Mouse (Mus musculus) hindbrain, embryonic 14.5 days (tissue): ENCODE data around the gene Peli2. TPM values are rescaled to one million over a fixed set of nuclear protein-coding genes. Genes with fewer than 3 reads are reported as not detected.
A peak's percentile ranks its signal among the peaks of the same experiment; 100 is the strongest.

Experiments used
- ATAC-seq: fragments of 200-750 bp; cut with Nextera tagmentation; 2 replicates; pipeline ENCODE4 v1.8.0; 2017; ENCODE audit warnings: moderate number of reproducible peaks, mild to moderate bottlenecking, moderate TSS enrichment, moderate library complexity; ENCODE audit not compliant: low FRiP score
- DNase-seq: peaks from one replicate; pipeline ENCODE4 v3.0.0-alpha.2; 2015; ENCODE audit warnings: low spot score
- H3K27ac ChIP-seq: fragments of 300-500 bp; sonication (generic); 2 replicates; pipeline ENCODE4 v1.5.1; 2014; ENCODE audit warnings: mild to moderate bottlenecking, moderate library complexity
- H3K27me3 ChIP-seq: fragments of 300-500 bp; sonication (generic); 2 replicates; pipeline ENCODE4 v1.6.1; 2014; ENCODE audit warnings: mild to moderate bottlenecking, low read length, mixed read lengths; ENCODE audit not compliant: control insufficient read depth, insufficient read depth
- H3K36me3 ChIP-seq: fragments of 300-500 bp; sonication (generic); replicated peaks from 2 replicates; pipeline ENCODE4 v1.6.1; 2014; ENCODE audit not compliant: control insufficient read depth, insufficient read depth
- H3K4me1 ChIP-seq: fragments of 300-500 bp; sonication (generic); replicated peaks from 2 replicates; pipeline ENCODE4 v1.6.1; 2014; ENCODE audit warnings: antibody characterized with exemption, low read length, mixed read lengths; ENCODE audit not compliant: control insufficient read depth, insufficient read depth
- H3K4me2 ChIP-seq: fragments of 300-500 bp; sonication (generic); replicated peaks from 2 replicates; pipeline ENCODE4 v1.6.1; 2014; ENCODE audit warnings: mild to moderate bottlenecking, moderate library complexity
- H3K4me3 ChIP-seq: fragments of 300-500 bp; sonication (generic); replicated peaks from 2 replicates; pipeline ENCODE4 v1.5.1; 2014; ENCODE audit warnings: mild to moderate bottlenecking, low read length
- H3K9ac ChIP-seq: fragments of 300-500 bp; sonication (generic); 2 replicates; pipeline ENCODE4 v1.6.1; 2014
- H3K9me3 ChIP-seq: fragments of 300-500 bp; sonication (generic); 2 replicates; pipeline ENCODE4 v1.6.1; 2016; ENCODE audit warnings: low read length; ENCODE audit not compliant: control insufficient read depth
- WGBS: fragments of 180-500 bp; shearing (Covaris S2); extraction: QIAGEN DNeasy Blood & Tissue Kit; methylation state at CpG from one replicate; pipeline ENCODE4 v1.1.7; 2014; 5-methylcytosine and 5-hydroxymethylcytosine counted together
- polyA plus RNA-seq: library from polyadenylated mRNA; unstranded; fragments of >200 nt; fragmentation: Nextera tagmentation; extraction: Ambion mirVana; gene quantifications from 2 replicates; pipeline ENCODE4 v1.2.1, GENCODE M21; 2014

Peli2 gene
- polyA plus RNA-seq, 1 experiment from 2014 or later: 10.0 TPM

DNA sequence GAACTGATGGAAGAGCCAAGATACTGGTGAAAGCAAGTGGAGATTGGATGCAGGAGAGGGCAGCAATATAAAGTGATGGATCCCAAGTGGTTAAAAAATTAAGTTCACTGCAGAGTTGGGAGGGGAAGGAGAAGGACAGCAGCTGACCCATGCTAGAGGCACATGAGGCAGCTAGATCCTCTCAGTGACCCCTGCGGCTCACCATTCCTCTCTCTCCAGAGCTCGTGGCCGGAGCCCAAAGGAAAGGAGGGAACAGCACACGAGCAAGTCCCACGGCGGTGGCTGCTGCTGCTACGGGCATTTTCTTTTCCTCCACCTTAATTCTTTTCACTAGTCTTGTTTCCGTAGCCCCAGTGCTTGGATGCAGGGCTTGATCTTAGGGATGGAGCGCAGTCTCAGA is 89.5 kb downstream of the Peli2 start:
- Histone ChIP-seq H3K4me1 (peaks cover 22% of the 10 kb centered on the region), H3K27ac (no peak overlapping the region), H3K36me3 (no peaks in the 10 kb centered on the region), H3K9ac (no peak overlapping the region), H3K4me2 (no peak overlapping the region), H3K27me3 (no peaks in the 10 kb centered on the region), H3K9me3 (no peaks in the 10 kb centered on the region), H3K4me3 (no peak overlapping the region)
- ATAC-seq (no peak), DNase-seq (no peak)
- WGBS: 88% methylated on average over 7 of the region's 9 CpGs

DNA sequence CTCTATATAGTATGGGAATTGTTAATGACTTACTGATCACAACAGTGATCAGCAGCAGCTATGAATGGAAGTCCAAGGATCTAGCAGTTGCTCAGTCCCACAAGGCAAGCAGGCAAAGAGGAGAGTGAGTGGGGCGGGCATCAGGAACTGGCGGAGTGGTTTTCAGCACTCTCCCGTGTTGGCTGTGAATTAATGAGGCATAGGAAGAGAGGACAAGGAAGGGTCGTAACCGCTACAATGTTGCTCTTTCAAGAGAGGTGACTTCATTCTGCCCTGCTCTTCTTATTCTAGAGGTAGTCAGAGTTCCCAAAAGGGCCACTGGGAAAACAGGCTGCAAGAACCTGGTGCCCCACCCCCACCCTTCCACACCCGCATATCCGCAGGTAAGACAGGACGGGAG is 90.9 kb downstream of the Peli2 start:
- ATAC-seq (no peak), DNase-seq (no peak)
- no peaks in the 10 kb centered on the region for H3K27me3 ChIP-seq
- H3K9ac ChIP-seq: no peak overlapping the region
- H3K4me1 ChIP-seq: peaks cover 17% of the 10 kb centered on the region
- no peak overlapping the region for H3K4me3 ChIP-seq
- H3K4me2 ChIP-seq: no peak overlapping the region
- H3K27ac ChIP-seq: no peak overlapping the region
- H3K36me3 ChIP-seq: no peaks in the 10 kb centered on the region
- whole genome bisulfite sequencing: 69% methylated on average over 8 of the region's 8 CpGs
- H3K9me3 ChIP-seq: no peaks in the 10 kb centered on the region

DNA sequence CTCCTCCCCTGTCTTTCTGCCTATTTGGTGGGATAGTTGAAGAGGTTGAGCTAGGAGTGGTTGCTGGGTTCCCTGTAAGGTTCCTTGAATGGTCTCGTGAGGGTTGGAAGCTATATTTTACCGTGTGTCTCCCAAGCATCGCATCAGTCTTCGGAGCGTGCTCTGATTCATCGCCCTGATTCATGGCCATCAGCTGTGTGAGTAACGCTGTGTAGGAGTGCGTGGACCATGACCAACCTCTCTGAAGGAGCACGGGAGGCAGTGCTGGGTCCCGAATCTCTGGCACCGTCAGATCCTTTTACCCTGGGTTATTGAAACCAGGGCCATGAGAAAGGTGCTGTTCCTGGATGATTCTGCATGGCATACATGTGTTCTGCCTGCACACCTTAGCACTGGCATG is 92.2 kb downstream of the Peli2 start:
- Histone ChIP-seq H3K9ac (no peak overlapping the region), H3K36me3 (no peaks in the 10 kb centered on the region), H3K4me1 (peaks cover 4% of the 10 kb centered on the region; the same call in 1 of the 2 replicates), H3K4me2 (no peak overlapping the region), H3K27me3 (no peaks in the 10 kb centered on the region), H3K27ac (no peak overlapping the region), H3K9me3 (no peaks in the 10 kb centered on the region), H3K4me3 (no peak overlapping the region)
- ATAC-seq (no peak), DNase-seq (no peak)
- WGBS: 92% methylated on average over 11 of the region's 11 CpGs

GRCm38 (mm10) chr14:48213593-48213992 is 93.0 kb downstream of the Peli2 start:
- Histone ChIP-seq H3K36me3 (no peaks in the 10 kb centered on the region), H3K4me2 (no peak overlapping the region), H3K9ac (no peak overlapping the region), H3K9me3 (no peaks in the 10 kb centered on the region), H3K4me1 (no peaks in the 10 kb centered on the region), H3K4me3 (no peak overlapping the region), H3K27ac (no peak overlapping the region), H3K27me3 (no peaks in the 10 kb centered on the region)
- ATAC-seq (no peak), DNase-seq (no peak)
- 94% methylated on average over 15 of the region's 15 CpGs for WGBS

GRCm38 (mm10) chr14:48222051-48222450 is 101.4 kb downstream of the Peli2 start:
- no peaks in the 10 kb centered on the region for H3K36me3 ChIP-seq
- ATAC-seq (no peak), DNase-seq (no peak)
- no peak overlapping the region for H3K27ac ChIP-seq
- no peak overlapping the region for H3K9ac ChIP-seq
- no peaks in the 10 kb centered on the region for H3K27me3 ChIP-seq
- H3K4me3 ChIP-seq: no peak overlapping the region
- H3K4me2 ChIP-seq: no peak overlapping the region
- H3K4me1 ChIP-seq: peaks cover 15% of the 10 kb centered on the region
- H3K9me3 ChIP-seq: no peaks in the 10 kb centered on the region
- 85% methylated on average over 9 of the region's 9 CpGs for WGBS

GRCm38 (mm10) chr14:48222684-48223083 is 102.1 kb downstream of the Peli2 start:
- no peak overlapping the region for H3K4me2 ChIP-seq
- H3K27me3 ChIP-seq: no peaks in the 10 kb centered on the region
- H3K27ac ChIP-seq: no peak overlapping the region
- H3K9ac ChIP-seq: no peak overlapping the region
- no peaks in the 10 kb centered on the region for H3K36me3 ChIP-seq
- no peak for ATAC-seq
- no peak overlapping the region for H3K4me3 ChIP-seq
- 81% methylated on average over 9 of the region's 9 CpGs for WGBS
- DNase-seq: no peak
- peaks cover 15% of the 10 kb centered on the region for H3K4me1 ChIP-seq
- H3K9me3 ChIP-seq: no peaks in the 10 kb centered on the region

GRCm38 (mm10) chr14:48224203-48224602 is 103.6 kb downstream of the Peli2 start:
- WGBS: 82% methylated on average over 1 of the region's 1 CpGs
- DNase-seq (no peak), ATAC-seq (no peak)
- no peak overlapping the region for H3K27ac ChIP-seq
- no peaks in the 10 kb centered on the region for H3K9me3 ChIP-seq
- no peak overlapping the region for H3K4me3 ChIP-seq
- H3K27me3 ChIP-seq: no peaks in the 10 kb centered on the region
- peaks cover 15% of the 10 kb centered on the region for H3K4me1 ChIP-seq
- no peaks in the 10 kb centered on the region for H3K36me3 ChIP-seq
- H3K4me2 ChIP-seq: no peak overlapping the region
- no peak overlapping the region for H3K9ac ChIP-seq

- no peaks in the 10 kb centered on the region for H3K9me3 ChIP-seq
- no peak overlapping the region for H3K27ac ChIP-seq
- H3K4me1 ChIP-seq: peaks cover 15% of the 10 kb centered on the region
- H3K9ac ChIP-seq: no peak overlapping the region
- no peaks in the 10 kb centered on the region for H3K27me3 ChIP-seq
- no peak overlapping the region for H3K4me3 ChIP-seq
- no peak for DNase-seq
- H3K4me2 ChIP-seq: no peak overlapping the region
- WGBS: 43% methylated on average over 5 of the region's 5 CpGs
- H3K36me3 ChIP-seq: no peaks in the 10 kb centered on the region
- peak; percentile 43; the same call in 1 of the 2 replicates for ATAC-seq
These were observed 104.3 kb downstream of the Peli2 start for GRCm38 (mm10) chr14:48224861-48225300.

- Histone ChIP-seq H3K9me3 (no peaks in the 10 kb centered on the region), H3K4me1 (peaks cover 15% of the 10 kb centered on the region), H3K27ac (no peak overlapping the region), H3K4me3 (no peak overlapping the region), H3K4me2 (no peak overlapping the region), H3K27me3 (no peaks in the 10 kb centered on the region), H3K36me3 (no peaks in the 10 kb centered on the region), H3K9ac (no peak overlapping the region)
- ATAC-seq: no peak
- 59% methylated on average over 7 of the region's 7 CpGs for WGBS
- no peak for DNase-seq
These were observed 105.3 kb downstream of the Peli2 start for GRCm38 (mm10) chr14:48225810-48226446.

GRCm38 (mm10) chr14:48226759-48227158 is 106.1 kb downstream of the Peli2 start:
- Histone ChIP-seq H3K27ac (no peak overlapping the region), H3K27me3 (no peaks in the 10 kb centered on the region), H3K36me3 (no peaks in the 10 kb centered on the region), H3K4me1 (peaks cover 15% of the 10 kb centered on the region), H3K4me3 (no peak overlapping the region), H3K4me2 (no peak overlapping the region), H3K9ac (no peak overlapping the region), H3K9me3 (no peaks in the 10 kb centered on the region)
- no peak for DNase-seq
- no peak for ATAC-seq
- 86% methylated on average over 10 of the region's 10 CpGs for WGBS
